Mouse (Mus musculus): ENCODE data around the gene Kcnj15. TPM values are rescaled to one million over a fixed set of nuclear protein-coding genes. Genes with fewer than 3 reads are reported as not detected.

The Kcnj15 gene
- polyA plus RNA-seq, 1 experiment: 5.3 TPM

DNA sequence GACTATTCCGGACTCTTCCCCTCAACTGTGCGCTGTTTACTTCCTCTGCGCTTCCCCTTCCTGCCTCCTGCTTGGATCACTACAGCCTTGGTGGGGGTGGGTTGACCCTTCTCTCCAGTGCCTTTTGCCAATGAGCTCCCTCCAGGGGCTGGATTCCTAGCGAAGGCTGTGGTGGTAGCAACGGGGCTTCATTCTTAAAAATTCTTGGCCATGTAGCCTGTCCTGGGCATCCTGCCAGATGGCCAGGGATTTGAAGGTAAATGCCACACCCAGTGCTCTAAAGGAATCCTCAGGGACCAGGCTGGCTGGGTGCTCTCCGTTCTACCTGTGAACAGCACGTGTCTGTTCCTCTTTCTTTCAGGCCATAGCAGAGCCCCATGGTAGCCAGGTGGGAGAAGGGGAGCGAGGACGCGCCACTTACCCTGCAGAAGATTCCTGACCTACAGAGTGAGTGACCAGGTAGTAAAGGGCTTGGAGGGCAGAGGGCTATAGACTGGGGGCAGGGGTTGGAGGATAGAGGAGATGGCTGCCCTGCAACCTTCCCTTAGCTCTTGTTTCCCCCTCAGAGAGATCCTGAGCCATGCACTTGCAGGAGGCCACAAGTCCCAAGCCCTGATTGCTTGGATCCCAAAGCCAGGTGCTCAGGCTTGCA is 34.2 kb downstream of the Kcnj15 start:
- no peak for DNase-seq (ENCODE audit: low spot score)

GRCm38 (mm10) chr16:95292843-95293505 is 35.6 kb downstream of the Kcnj15 start:
- no peak for DNase-seq (ENCODE audit: low spot score)

DNA sequence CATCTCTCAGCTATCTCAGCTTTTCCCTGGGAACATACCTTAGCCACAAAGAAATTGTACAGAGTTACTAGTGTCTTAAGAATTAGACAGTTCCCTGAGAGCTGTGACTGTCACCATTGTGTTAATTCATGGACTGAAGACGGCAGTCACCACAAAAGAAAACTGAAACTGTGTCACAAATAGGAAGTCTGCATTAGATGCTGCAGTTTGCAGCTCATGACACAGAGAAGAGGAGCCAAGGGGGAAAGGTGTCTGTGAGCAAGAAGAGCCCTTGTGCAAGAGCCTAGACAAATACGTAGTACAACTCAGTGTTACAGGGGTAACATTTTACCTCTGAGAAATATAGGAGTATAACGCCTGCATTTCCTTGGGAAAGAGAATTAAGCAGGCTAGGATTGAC is 40.3 kb downstream of the Kcnj15 start:
- no peak for DNase-seq (ENCODE audit: low spot score)

- DNase-seq (ENCODE audit: low spot score): no peak
These were observed 44.3 kb downstream of the Kcnj15 start for GRCm38 (mm10) chr16:95301667-95302066.

GRCm38 (mm10) chr16:95303676-95304075 is 46.3 kb downstream of the Kcnj15 start:
- no peak for DNase-seq (ENCODE audit: low spot score)

GRCm38 (mm10) chr16:95307823-95308360 is 50.5 kb downstream of the Kcnj15 start:
- no peak for DNase-seq (ENCODE audit: low spot score)

DNA sequence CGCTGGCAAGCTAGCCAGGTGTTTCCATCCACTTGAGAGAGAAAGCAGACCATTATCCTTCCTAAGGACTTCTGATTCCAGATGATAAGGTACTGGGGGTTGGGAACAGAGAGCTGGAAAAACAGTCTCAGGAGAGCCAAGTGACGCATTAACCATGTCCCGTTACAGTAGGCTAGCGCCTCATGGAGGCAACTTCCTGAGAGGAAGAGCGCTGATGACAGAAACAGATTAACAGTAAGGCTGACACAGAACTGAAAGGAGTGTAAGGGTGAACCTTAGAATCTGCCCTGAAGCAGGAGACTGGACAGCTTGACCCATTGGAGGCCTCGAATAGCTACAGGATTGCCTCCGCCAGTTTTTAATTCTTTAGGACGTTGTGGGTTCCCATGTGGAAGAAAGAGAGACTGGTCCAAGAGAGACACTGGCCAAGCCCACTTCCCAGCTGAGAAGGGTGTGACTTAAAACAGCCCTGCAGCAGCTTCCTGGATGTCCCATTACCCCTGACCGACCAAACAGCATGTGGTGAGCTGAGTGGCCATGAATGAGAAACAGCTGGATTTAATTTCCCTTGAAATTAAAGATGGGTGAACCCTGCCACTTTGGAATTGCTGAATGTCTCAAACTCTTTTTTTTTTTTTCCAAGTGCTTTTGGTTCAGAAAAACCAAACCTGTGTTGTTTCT is 64.7 kb downstream of the Kcnj15 start:
- no peak for DNase-seq (ENCODE audit: low spot score)

- DNase-seq (ENCODE audit: low spot score): no peak
These were observed 74.8 kb downstream of the Kcnj15 start for GRCm38 (mm10) chr16:95332159-95332558.

- DNase-seq (ENCODE audit: low spot score): peak; percentile 48
These were observed 83.8 kb downstream of the Kcnj15 start for GRCm38 (mm10) chr16:95340885-95341791.

DNA sequence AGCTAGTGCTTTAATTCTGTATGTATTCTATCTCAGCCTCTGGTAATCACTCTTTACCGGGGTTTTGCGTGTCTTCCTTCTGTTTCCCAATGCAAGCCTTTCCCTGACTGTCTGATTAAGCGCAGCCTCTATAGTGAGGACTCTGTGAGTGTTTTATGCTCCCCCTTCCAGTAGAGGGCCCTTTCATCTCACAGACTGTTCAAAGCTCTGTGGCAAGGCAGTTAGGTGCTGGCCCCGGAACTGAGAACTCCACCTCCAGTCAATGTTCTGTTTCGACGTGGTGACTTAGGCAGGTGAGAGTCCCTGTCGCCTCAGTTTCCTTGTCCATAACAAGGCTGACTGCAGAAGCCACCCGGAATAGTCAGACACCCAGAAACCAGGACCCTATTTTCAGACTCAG is 84.7 kb downstream of the Kcnj15 start:
- no peak for DNase-seq (ENCODE audit: low spot score)

GRCm38 (mm10) chr16:95344961-95345360 is 87.6 kb downstream of the Kcnj15 start:
- no peak for DNase-seq (ENCODE audit: low spot score)

DNA sequence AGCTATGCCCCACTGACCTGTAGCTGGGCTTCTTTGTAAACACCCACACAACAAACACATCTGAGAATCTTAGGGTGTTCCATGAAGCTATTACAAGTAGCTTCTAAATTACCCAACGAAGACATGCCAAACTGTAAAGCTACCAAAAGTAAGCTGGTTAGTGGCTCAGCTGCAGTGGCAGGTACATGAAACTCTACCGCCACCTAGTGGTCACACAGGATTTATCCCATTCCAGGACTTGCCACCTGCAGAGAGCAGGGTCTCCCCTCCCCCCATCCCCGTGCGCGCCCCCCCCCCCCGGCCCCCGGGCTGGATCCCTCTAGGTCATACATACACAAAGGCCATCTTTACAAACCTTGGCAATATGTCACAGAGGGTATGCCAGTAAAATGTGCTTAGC is 88.5 kb downstream of the Kcnj15 start:
- DNase-seq (ENCODE audit: low spot score): no peak

- no peak for DNase-seq (ENCODE audit: low spot score)
These were observed 89.8 kb downstream of the Kcnj15 start for GRCm38 (mm10) chr16:95347202-95347601.

- DNase-seq (ENCODE audit: low spot score): no peak
These were observed 91.2 kb downstream of the Kcnj15 start for GRCm38 (mm10) chr16:95348555-95348954.

DNA sequence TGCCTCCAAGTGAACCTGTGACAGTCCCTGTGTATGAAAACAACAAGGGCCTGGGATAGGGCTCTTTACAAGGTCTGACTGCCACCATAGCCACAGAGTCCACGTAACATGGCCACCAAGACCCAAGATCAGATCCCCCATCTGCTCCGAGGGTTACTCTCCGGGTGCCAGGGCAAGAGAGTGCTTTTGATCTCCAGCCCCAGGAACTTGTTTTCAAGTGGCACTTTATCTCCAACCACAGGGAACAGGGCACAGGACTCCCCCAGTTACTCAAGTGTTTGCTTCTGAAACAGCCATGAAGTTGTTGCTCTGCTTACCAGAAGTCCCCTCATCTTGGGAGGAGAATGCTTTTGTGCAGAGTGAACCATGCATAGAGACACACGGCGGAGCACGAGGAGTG is 92.0 kb downstream of the Kcnj15 start:
- DNase-seq (ENCODE audit: low spot score): no peak

DNA sequence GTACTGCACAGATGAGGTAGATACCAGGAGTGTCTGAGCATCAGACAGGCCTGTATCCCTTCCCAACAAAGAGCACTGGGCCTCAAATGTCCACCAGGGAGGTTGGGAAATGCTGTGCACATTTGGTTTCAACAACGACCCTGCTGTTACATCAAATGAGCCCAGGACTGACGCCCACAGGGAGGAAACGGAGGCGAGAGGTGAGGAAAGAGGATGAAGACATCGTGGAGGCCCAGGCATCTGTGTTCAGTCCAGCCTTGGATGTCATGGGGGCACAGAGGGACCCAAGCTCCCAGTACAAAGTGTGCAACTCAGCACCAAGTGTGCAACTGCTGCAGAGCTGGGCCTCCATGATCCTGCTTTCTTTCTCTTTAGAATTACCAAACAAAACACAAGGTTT is 92.4 kb downstream of the Kcnj15 start:
- DNase-seq (ENCODE audit: low spot score): no peak

Data from urinary bladder, adult 2 months (tissue).